Mouse (Mus musculus) midbrain, embryonic 13.5 days (tissue): ENCODE data around the gene Phldb1. TPM values are rescaled to one million over a fixed set of nuclear protein-coding genes. Genes with fewer than 3 reads are reported as not detected.
A peak's percentile ranks its signal among the peaks of the same experiment; 100 is the strongest.
"Not testable (repeated sequence)": the region's sequence is repeated elsewhere in the genome, so short reads cannot be mapped to it uniquely, and the experiment has no call there.

Experiments used
- ATAC-seq: fragments of 200-750 bp; cut with Nextera tagmentation; 2 replicates; pipeline ENCODE4 v1.8.0; 2017; ENCODE audit warnings: mild to moderate bottlenecking, moderate TSS enrichment, moderate library complexity
- H3K27ac ChIP-seq: fragments of 300-500 bp; sonication (generic); 2 replicates; pipeline ENCODE4 v1.5.1; 2015; ENCODE audit warnings: inconsistent platforms, mild to moderate bottlenecking, moderate library complexity
- H3K27me3 ChIP-seq: fragments of 300-500 bp; sonication (generic); 2 replicates; pipeline ENCODE4 v1.6.1; 2015; ENCODE audit warnings: mild to moderate bottlenecking, inconsistent platforms
- H3K36me3 ChIP-seq: fragments of 300-500 bp; sonication (generic); 2 replicates; pipeline ENCODE4 v1.6.1; 2015; ENCODE audit warnings: mild to moderate bottlenecking, inconsistent platforms
- H3K4me1 ChIP-seq: fragments of 300-500 bp; sonication (generic); replicated peaks from 2 replicates; pipeline ENCODE4 v1.6.1; 2015; ENCODE audit warnings: inconsistent platforms
- H3K4me2 ChIP-seq: fragments of 300-500 bp; sonication (generic); replicated peaks from 2 replicates; pipeline ENCODE4 v1.6.1; 2015; ENCODE audit warnings: moderate library complexity, mild to moderate bottlenecking, inconsistent platforms
- H3K4me3 ChIP-seq: fragments of 300-500 bp; sonication (generic); replicated peaks from 2 replicates; pipeline ENCODE4 v1.5.1; 2015; ENCODE audit warnings: mild to moderate bottlenecking, inconsistent platforms
- H3K9ac ChIP-seq: fragments of 300-500 bp; sonication (generic); replicated peaks from 2 replicates; pipeline ENCODE4 v1.6.1; 2015; ENCODE audit warnings: mild to moderate bottlenecking, inconsistent platforms
- H3K9me3 ChIP-seq: fragments of 300-500 bp; sonication (generic); 2 replicates; pipeline ENCODE4 v1.6.1; 2016; ENCODE audit warnings: mild to moderate bottlenecking, inconsistent platforms
- WGBS: fragments of 180-500 bp; shearing (Covaris S2); methylation state at CpG from one replicate; pipeline ENCODE4 v1.1.7; 2015; 5-methylcytosine and 5-hydroxymethylcytosine counted together
- polyA plus RNA-seq: library from polyadenylated mRNA; unstranded; fragments of >200 nt; fragmentation: Nextera tagmentation; extraction: Ambion mirVana; gene quantifications from 2 replicates; pipeline ENCODE4 v1.2.1, GENCODE M21; 2015

Gene Phldb1
- polyA plus RNA-seq, 1 experiment from 2014 or later: 55.5 TPM

DNA sequence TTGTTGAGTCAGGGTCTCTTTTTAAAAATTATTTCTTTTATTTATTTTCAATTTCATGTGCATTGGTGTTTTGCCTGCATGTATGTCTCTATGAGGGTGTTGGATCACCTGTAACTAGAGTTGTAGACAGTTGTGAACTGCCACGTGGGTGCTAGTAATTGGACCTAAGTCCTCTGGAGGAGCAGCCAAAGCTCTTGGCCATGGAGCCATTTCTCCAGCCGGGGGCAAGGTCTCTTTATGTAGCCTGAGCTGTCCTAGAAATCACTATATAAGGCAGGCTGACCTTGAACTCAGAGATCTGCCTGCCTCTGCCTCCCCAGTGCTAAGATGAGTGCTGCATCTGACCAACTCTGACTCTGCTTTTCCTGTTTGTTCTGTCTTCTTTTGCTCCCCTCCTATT lies 90.8 kb downstream of the Phldb1 start:
- H3K4me1 ChIP-seq: no peaks in the 10 kb centered on the region
- H3K4me2 ChIP-seq: no peak overlapping the region
- no peak overlapping the region for H3K4me3 ChIP-seq
- no peak for ATAC-seq
- no peaks in the 10 kb centered on the region for H3K27me3 ChIP-seq
- no peaks in the 10 kb centered on the region for H3K9me3 ChIP-seq
- WGBS: 91% methylated on average over 2 of the region's 2 CpGs
- no peaks in the 10 kb centered on the region for H3K36me3 ChIP-seq
- H3K27ac ChIP-seq: no peak overlapping the region
- no peak overlapping the region for H3K9ac ChIP-seq

GRCm38 (mm10) chr9:44643103-44643502 lies 91.9 kb downstream of the Phldb1 start:
- Histone ChIP-seq H3K27ac (no peak overlapping the region), H3K27me3 (no peaks in the 10 kb centered on the region), H3K36me3 (peaks cover 7% of the 10 kb centered on the region), H3K9me3 (no peaks in the 10 kb centered on the region), H3K9ac (no peak overlapping the region), H3K4me2 (no peak overlapping the region), H3K4me1 (no peaks in the 10 kb centered on the region), H3K4me3 (no peak overlapping the region)
- no peak for ATAC-seq
- 97% methylated on average over 7 of the region's 7 CpGs for WGBS

- H3K4me1 ChIP-seq: no peaks in the 10 kb centered on the region
- 89% methylated on average over 2 of the region's 2 CpGs for WGBS
- H3K4me2 ChIP-seq: no peak overlapping the region
- no peak for ATAC-seq
- H3K36me3 ChIP-seq: peaks cover 20% of the 10 kb centered on the region
- H3K4me3 ChIP-seq: no peak overlapping the region
- H3K9me3 ChIP-seq: no peaks in the 10 kb centered on the region
- H3K27ac ChIP-seq: no peak overlapping the region
- H3K9ac ChIP-seq: no peak overlapping the region
- H3K27me3 ChIP-seq: no peaks in the 10 kb centered on the region
Observed at GRCm38 (mm10) chr9:44641616-44642015, 93.4 kb downstream of the Phldb1 start.

GRCm38 (mm10) chr9:44640646-44641357 lies 94.2 kb downstream of the Phldb1 start:
- Histone ChIP-seq H3K9ac (no peak overlapping the region), H3K27me3 (no peaks in the 10 kb centered on the region), H3K4me2 (no peak overlapping the region), H3K36me3 (peaks cover 29% of the 10 kb centered on the region), H3K4me1 (no peaks in the 10 kb centered on the region), H3K4me3 (no peak overlapping the region), H3K9me3 (no peaks in the 10 kb centered on the region), H3K27ac (no peak overlapping the region)
- no peak for ATAC-seq
- WGBS: 86% methylated on average over 3 of the region's 3 CpGs

DNA sequence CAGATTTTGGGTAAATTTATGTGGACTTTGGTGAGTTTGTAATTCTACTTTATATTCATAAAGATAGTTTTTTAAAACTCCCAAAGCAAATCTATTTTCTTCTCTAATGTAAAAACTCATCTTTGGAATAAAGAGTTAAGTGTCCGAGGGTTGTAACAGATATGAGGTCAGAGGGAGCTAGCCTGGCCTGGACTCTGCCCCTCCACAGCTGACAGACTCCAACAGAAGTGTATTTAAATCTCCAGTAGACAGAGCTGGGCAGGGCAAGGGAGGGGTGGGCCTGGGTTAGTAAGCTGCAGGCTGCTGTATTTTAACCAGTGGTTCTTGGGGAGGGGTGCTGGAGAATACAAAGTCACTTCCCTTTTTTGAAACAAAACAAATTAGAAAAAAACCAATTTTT lies 95.0 kb downstream of the Phldb1 start:
- not testable (repeated sequence) for H3K9me3 ChIP-seq, ATAC-seq, H3K4me2 ChIP-seq, H3K4me1 ChIP-seq, H3K27me3 ChIP-seq, H3K9ac ChIP-seq, H3K27ac ChIP-seq, H3K4me3 ChIP-seq
- 90% methylated on average over 1 of the region's 1 CpGs for WGBS
- H3K36me3 ChIP-seq: peaks cover 36% of the 10 kb centered on the region

- WGBS: 96% methylated on average over 9 of the region's 9 CpGs
- not testable (repeated sequence) for H3K27me3 ChIP-seq, H3K4me2 ChIP-seq, H3K4me1 ChIP-seq, H3K9me3 ChIP-seq, H3K9ac ChIP-seq, H3K4me3 ChIP-seq, ATAC-seq, H3K27ac ChIP-seq
- H3K36me3 ChIP-seq: peaks cover 48% of the 10 kb centered on the region
Observed at GRCm38 (mm10) chr9:44638726-44639125, 96.3 kb downstream of the Phldb1 start.

DNA sequence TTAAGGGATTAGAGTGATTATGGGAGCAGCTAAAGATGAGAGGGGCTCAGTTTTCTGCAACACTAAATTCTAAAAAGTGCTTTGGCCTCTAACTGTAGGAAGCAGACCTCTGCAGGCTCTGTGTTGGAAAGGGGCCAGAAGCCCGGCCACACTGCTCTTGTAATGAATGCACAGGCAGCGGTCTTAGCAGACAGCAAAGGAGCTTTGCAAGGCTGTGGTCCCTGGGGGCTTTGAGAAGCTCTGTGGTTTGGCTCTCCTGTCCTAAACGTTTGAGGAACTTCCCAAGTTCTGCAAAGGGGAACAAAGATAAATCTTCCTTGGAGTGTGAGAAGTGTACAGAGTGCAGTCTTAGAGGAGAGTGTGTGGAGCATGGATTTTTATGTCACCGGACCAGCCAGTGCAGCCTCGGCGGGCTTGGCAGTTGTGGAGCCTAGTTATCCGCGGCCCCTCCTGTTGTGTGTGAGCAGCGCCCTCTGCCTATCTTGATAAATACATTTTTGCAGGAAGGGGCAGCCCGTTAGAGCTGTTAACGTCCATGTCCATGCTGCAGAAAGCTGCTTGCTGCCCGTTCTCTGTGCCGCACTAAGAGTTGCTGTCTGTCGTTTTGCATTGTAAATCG lies 97.3 kb downstream of the Phldb1 start:
- Histone ChIP-seq H3K4me2 (no peak overlapping the region), H3K36me3 (peaks cover 58% of the 10 kb centered on the region), H3K4me3 (no peak overlapping the region), H3K27me3 (no peaks in the 10 kb centered on the region), H3K9ac (no peak overlapping the region), H3K4me1 (no peaks in the 10 kb centered on the region), H3K9me3 (no peaks in the 10 kb centered on the region), H3K27ac (0 out of 2 replicates have a peak overlapping the region, but pooled peaks have one; percentile 16)
- WGBS: 69% methylated on average over 15 of the region's 15 CpGs
- ATAC-seq: peak; percentile 71; the same call in 1 of the 2 replicates

Other genes starting within 250 kb of the Phldb1 start
- gene Cxcr5, start 173.3 kb downstream of the Phldb1 start, polyA plus RNA-seq: not detected in 2 replicates
- gene Ddx6, start 130.3 kb downstream of the Phldb1 start, polyA plus RNA-seq: 27.5 and 28.1 TPM in 2 replicates
- gene Treh, start 62.0 kb downstream of the Phldb1 start, polyA plus RNA-seq: not detected in 2 replicates
- 142 and 145 TPM in 2 replicates for gene Arcn1, start 32.6 kb upstream of the Phldb1 start, polyA plus RNA-seq
- 171 and 183 TPM in 2 replicates for gene Ift46, start 32.7 kb upstream of the Phldb1 start, polyA plus RNA-seq
- 8.7 and 9.2 TPM in 2 replicates for gene Tmem25, start 64.1 kb upstream of the Phldb1 start, polyA plus RNA-seq
- gene Ttc36, start 67.9 kb upstream of the Phldb1 start, polyA plus RNA-seq: not detected in 2 replicates
- 21.4 and 24.7 TPM in 2 replicates for gene Kmt2a, start 146.1 kb upstream of the Phldb1 start, polyA plus RNA-seq
- 725 and 775 TPM in 2 replicates for gene Atp5l, start 185.5 kb upstream of the Phldb1 start, polyA plus RNA-seq
- gene Ube4a, start 230.4 kb upstream of the Phldb1 start, polyA plus RNA-seq: 36.9 and 39.5 TPM in 2 replicates
- not detected in 2 replicates for gene Cd3g, start 245.2 kb upstream of the Phldb1 start, polyA plus RNA-seq
- not detected in 2 replicates for gene Cd3d, start 246.6 kb upstream of the Phldb1 start, polyA plus RNA-seq